ENCODE assay signal across 24 mouse cellular contexts in genomic region chr1:162354780-162355179, GRCm38 (mm10).
A peak's percentile ranks its signal among the peaks of the same experiment; 100 is the strongest.
DNase-seq lines count a peak whose midpoint lies in the region; ATAC-seq lines count a peak whose summit lies in the region.
"Had no signal": no experiment of that assay in that cellular context is flagged by ENCODE, and none has a peak within 500 bp of the region (broad histone marks: within the 10 kb centered on the region; RNA-seq: fewer than 3 reads in every experiment).

No protein-coding gene starts in this region.

- no peak overlapping the region for H3K4me3 ChIP-seq in midbrain, embryonic 11.5 days (ENCODE audit: low read depth, low read length)
- H3K4me3 ChIP-seq in midbrain, embryonic 13.5 days (replicated peaks) = no peak overlapping the region

- WGBS in midbrain, embryonic 11.5 days = 80% methylated on average over 4 of the region's 4 CpGs
- 84% methylated on average over 4 of the region's 4 CpGs for WGBS in midbrain, embryonic 13.5 days

- H3K9me3 ChIP-seq in midbrain, embryonic 11.5 days (ENCODE audit: control insufficient read depth, low read length) = no peaks in the 10 kb centered on the region
- no peaks in the 10 kb centered on the region for H3K9me3 ChIP-seq in midbrain, embryonic 13.5 days
- H3K9me3 ChIP-seq: G1E had no signal

- H3K27me3 ChIP-seq in midbrain, embryonic 11.5 days (ENCODE audit: control insufficient read depth, insufficient read depth, low read length) = no peaks in the 10 kb centered on the region
- H3K27me3 ChIP-seq in midbrain, embryonic 13.5 days = no peaks in the 10 kb centered on the region
- H3K27me3 ChIP-seq: CH12.LX, Patski had no signal

- DNase-seq in heart, adult 11 months = peak; percentile 68
- DNase-seq in heart, adult 8-10 months (ENCODE audit: low spot score) = no peak
- DNase-seq in midbrain, embryonic 11.5 days (ENCODE audit: low spot score, missing footprints) = peak; percentile 76
- DNase-seq in ES-CJ7 (ENCODE audit: low read depth, low spot score) (peak; percentile 67), R1 (ENCODE audit: low read depth, low spot score) (peak; percentile 32)
- DNase-seq in spleen, postnatal 14 days (ENCODE audit: low spot score in 2 of 2) = no peak
- no peak for DNase-seq in ovary, postnatal 36 days (ENCODE audit: low spot score)
- DNase-seq: adrenal gland, adult 2 months; adrenal gland, adult 8-10 months; adrenal gland, postnatal 10 days; adrenal gland, postnatal 14 days; adrenal gland, postnatal 25 days; adrenal gland, postnatal 36 days; B cell, adult 2 months; cerebellum, adult 11 months; cerebellum, adult 11-12 months; cerebellum, adult 18-20 months; cerebellum, adult 2 months had no signal

- no peak overlapping the region for H3K27ac ChIP-seq in midbrain, embryonic 11.5 days (ENCODE audit: low read depth, low read length)
- H3K27ac ChIP-seq in midbrain, embryonic 13.5 days = no peak overlapping the region

- no peak for ATAC-seq in midbrain, embryonic 11.5 days (ENCODE audit: low FRiP score)
- ATAC-seq in midbrain, embryonic 13.5 days = no peak
- ATAC-seq: activated CD4-positive, CD25-positive, alpha-beta regulatory T cell, adult 4 months; CD4-positive, CD25-positive, alpha-beta regulatory T cell, adult 4 months; Patski had no signal

- H3K36me3 ChIP-seq in midbrain, embryonic 11.5 days (ENCODE audit: control insufficient read depth, insufficient read depth, low read length) = no peaks in the 10 kb centered on the region
- no peaks in the 10 kb centered on the region for H3K36me3 ChIP-seq in midbrain, embryonic 13.5 days
- H3K36me3 ChIP-seq: G1E had no signal

- H3K9ac ChIP-seq in midbrain, embryonic 11.5 days (ENCODE audit: low read length) = no peak overlapping the region
- H3K9ac ChIP-seq in midbrain, embryonic 13.5 days (replicated peaks) = no peak overlapping the region

- no peaks in the 10 kb centered on the region for H3K4me1 ChIP-seq in midbrain, embryonic 11.5 days (ENCODE audit: control insufficient read depth, insufficient read depth, low read length)
- 0 out of 2 replicates have a peak, but pooled peaks cover 5% of the 10 kb centered on the region for H3K4me1 ChIP-seq in midbrain, embryonic 13.5 days (replicated peaks)

- H3K4me2 ChIP-seq in midbrain, embryonic 11.5 days = no peak overlapping the region
- H3K4me2 ChIP-seq in midbrain, embryonic 13.5 days (replicated peaks) = no peak overlapping the region

Comparison
In these comparisons a context has a peak if more than half of its experiments do, and no peak if none do; other contexts are left out.
1. DNase-seq: peak in heart, adult 11 months (single experiment), midbrain, embryonic 11.5 days (single experiment), ES-CJ7 (single experiment) and R1 (single experiment); none in heart, adult 8-10 months (single experiment), spleen, postnatal 14 days (0 of 2) and ovary, postnatal 36 days (single experiment).